In genomic region chr3:86998433-86999414, GRCm38 (mm10) we compare ENCODE assay signal across 8 mouse cellular contexts. TPM values are rescaled to one million over a fixed set of nuclear protein-coding genes. Genes with fewer than 3 reads are reported as not detected.
DNase-seq lines count a peak whose midpoint lies in the region; ATAC-seq lines count a peak whose summit lies in the region.
"Not testable (repeated sequence)": the region's sequence is repeated elsewhere in the genome, so short reads cannot be mapped to it uniquely, and the experiment has no call there.

No protein-coding gene starts in this region.

- peak; percentile 77 for DNase-seq in adipocyte (ENCODE audit: low spot score)
- DNase-seq in embryo, embryonic 10 days (ENCODE audit: low spot score), result peak; percentile 87
- DNase-seq in gastrocnemius, postnatal 25 days, result peak; percentile 57
- peak; percentile 54 to 56 for DNase-seq in left cerebral cortex, postnatal 14 days (ENCODE audit: low spot score in 2 of 2)
- DNase-seq in right cerebral cortex, postnatal 10 days (ENCODE audit: low spot score in 2 of 2), result peak; percentile 72 to 75
- peak; percentile 74 for DNase-seq in urinary bladder, postnatal 14 days (ENCODE audit: low spot score)

- ATAC-seq in inflammation-experienced regulatory T-cells, adult 6 months, result peak; percentile 91
- ATAC-seq in megakaryocyte progenitor cell, adult 5-6 weeks (replicated peaks; ENCODE audit: poor library complexity), result peak; percentile 78

- intact Hi-C loops in left cerebral cortex, postnatal 14 days (cut with DNase I), result not testable (repeated sequence)

RNA-seq across cellular contexts. Expression of gene Cd1d1, which starts 0.5 kb away (rescaled TPM):
- 1 to 10 TPM; 4.3 to 9.5 TPM for total RNA-seq in gastrocnemius, postnatal 25 days (2021)
- polyA plus RNA-seq in inflammation-experienced regulatory T-cells, adult 6 months (2017; shearing (Covaris generic)), result 100 to 1,000 TPM in 2 of 3 experiments, 10 to 100 TPM in 1; 74.0 to 177 (median 124) TPM
- 1 to 10 TPM in 1 of 2 experiments, under 1 TPM in 1; 0.90 to 1.4 TPM for total RNA-seq in left cerebral cortex, postnatal 14 days (2021)
- 36.5 and 40.8 TPM in 2 replicates for total RNA-seq in megakaryocyte progenitor cell, adult 5-6 weeks (2015)
- 20.7 and 23.7 TPM in 2 replicates for total RNA-seq in megakaryocyte progenitor cell, adult 5-6 weeks (2017)

Comparison
In these comparisons a context has a peak if more than half of its experiments do, and no peak if none do; other contexts are left out.
1. Peak in every context shown above with its lines: DNase-seq and ATAC-seq.